Mouse (Mus musculus): ENCODE measurements around the gene Psmb11.

DNA sequence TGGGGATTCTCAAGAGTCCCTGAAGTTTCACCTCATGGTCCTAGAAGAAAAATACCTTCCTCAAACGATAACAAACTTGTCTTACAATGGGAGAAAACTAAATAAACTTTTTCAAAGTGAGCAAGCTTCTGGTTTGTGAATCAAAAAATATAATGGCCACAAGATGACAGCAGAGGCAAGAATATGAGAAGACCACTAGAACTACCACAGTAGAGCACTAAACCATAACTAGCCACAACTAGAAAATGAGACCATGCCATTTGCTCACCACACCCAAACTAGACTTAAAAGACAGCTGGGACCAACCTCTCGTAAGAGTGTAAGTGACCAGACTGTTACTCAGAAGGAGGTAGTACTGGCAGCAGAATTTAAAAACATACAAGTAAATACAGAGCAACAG, 38.8 kb downstream of the Psmb11 start:
- TF ChIP-seq CTCF (IDR thresholded peaks at IDR 0.05; ENCODE audit: low read depth, low read length) (0 out of 2 replicates have a peak, but pooled peaks have one; percentile 9), TAL1 (conservative IDR thresholded peaks at IDR 0.05; ENCODE audit: low read depth, low read length) (no peak), POLR2AphosphoS5 (IDR thresholded peaks at IDR 0.05; ENCODE audit: insufficient replicate concordance, low read depth, low read length) (no peak), GATA1 (IDR thresholded peaks at IDR 0.05; ENCODE audit: borderline replicate concordance, low read length) (no peak), GATA2 (IDR thresholded peaks at IDR 0.05; ENCODE audit: borderline replicate concordance, low read depth, low read length) (no peak)
